Mouse (Mus musculus): ENCODE measurements at regions not wholly inside any gene's neighbourhood (a gene's known extent, or its start where the extent isn't known, plus 50 kb on each side); places are given as distances from the start of the nearest gene placed in this dataset.

DNA sequence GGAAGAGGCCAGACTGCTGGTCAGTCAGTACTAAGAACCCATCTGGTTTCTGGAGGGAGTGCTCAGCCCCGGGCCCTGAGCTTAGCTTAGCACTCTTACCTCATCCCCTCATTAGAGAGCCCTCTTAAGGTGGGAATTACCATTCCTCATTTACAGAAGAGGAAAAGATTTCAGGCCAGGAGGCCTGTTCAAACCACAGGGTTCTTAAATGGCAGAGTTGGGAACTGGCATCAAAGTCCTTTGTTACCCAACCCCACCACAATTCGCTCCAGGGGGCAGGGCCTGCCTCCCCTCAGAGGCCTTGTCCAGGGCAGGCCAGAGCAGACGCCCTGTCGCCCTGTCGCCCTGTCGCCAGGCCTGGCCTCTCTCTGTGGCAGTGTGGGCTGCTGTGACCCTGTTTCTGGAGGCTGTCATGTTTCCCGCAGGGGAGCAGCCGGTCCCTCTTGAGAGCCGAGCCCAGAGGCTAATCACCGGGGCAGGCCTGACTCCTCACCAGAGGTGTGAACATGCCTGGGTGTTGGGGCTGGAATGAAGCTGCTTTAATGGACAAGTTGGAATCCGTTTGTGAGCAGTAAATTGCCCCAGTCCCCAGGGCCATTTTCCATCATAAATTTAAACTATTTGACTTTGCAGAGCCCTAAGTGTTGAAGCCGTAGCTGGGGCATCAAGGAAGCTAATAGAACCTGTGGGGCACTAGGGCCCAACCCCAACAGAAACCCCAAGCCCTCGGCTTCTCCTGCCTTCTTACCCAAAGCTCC is 116.9 kb upstream of the Haao start:
- no peak for TF ChIP-seq POLR2A (IDR thresholded peaks at IDR 0.05; ENCODE audit: low read depth, low read length)
- TF ChIP-seq CTCF (IDR thresholded peaks at IDR 0.05; ENCODE audit: borderline replicate concordance, insufficient read depth, low read length) = no peak

All from embryonic fibroblast, embryonic 13.5 days (primary cell).